Mouse (Mus musculus) ovary, postnatal 10 days (tissue): ENCODE measurements around the gene Hephl1.
"Not testable (repeated sequence)": the region's sequence is repeated elsewhere in the genome, so short reads cannot be mapped to it uniquely, and the experiment has no call there.

Experiments
- DNase-seq: peaks from one replicate; pipeline ENCODE4 v3.0.0; 2022; ENCODE audit warnings: low spot score

Hephl1 gene

GRCm38 (mm10) chr9:15112008-15112407 lies at the start of gene Hephl1:
TSS of gene Hephl1 (minus strand) at chr9:15112108.
- no peak for DNase-seq

DNA sequence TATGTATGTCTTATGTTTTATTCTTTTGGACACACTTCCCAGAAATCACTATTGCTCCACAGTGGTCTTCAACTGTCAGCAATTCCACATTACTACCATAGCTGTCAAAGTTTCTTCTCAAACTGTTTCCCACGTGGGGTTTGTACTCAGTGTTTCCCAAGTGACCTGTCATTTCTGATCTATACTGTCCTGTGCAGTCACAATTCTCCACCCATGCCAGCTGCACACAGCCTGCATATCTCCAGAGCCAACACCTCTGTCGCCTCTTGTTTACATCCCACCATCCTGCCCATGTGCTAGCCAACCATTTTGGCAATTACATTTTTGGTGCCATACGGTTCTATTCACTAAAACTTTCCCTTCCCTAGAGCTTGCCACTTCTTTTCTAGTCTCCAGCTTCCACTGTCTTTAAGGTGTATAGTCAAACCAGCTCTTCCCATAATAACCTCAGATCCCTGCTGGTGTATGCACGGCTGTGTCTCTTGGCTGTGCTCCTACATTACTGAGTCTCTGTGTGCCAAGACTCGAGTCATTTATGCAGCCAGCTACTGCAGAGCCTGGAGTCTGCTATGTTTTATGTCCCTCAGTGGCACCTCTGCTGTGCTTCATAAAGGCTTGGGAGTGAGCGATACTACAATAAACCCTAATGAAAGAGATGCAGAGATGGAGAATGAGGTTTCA lies 37.5 kb upstream of the Hephl1 start:
- DNase-seq, result no peak

- DNase-seq, result no peak
Observed at GRCm38 (mm10) chr9:15140546-15140945, 28.6 kb upstream of the Hephl1 start.

DNA sequence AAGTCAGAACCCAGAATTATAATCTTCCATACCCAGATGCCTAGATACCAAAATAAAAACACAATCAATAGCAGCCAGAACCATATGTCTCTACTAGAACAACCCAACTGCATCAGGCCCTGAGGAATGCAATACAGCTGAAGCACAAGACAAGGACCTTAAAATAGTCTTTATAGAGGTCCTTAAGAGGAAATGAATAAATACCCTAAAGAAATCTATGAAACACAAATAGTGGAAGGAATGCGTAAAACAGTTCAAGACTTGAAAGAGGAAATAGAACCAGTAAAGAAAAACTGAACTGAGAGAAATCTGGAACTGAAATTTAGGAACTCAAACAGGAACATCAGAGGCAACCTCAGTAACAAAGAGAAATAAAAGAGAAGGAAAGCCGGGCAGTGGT lies 14.0 kb upstream of the Hephl1 start:
- DNase-seq, result no peak

GRCm38 (mm10) chr9:15122431-15122830 lies 10.5 kb upstream of the Hephl1 start:
- no peak for DNase-seq

DNA sequence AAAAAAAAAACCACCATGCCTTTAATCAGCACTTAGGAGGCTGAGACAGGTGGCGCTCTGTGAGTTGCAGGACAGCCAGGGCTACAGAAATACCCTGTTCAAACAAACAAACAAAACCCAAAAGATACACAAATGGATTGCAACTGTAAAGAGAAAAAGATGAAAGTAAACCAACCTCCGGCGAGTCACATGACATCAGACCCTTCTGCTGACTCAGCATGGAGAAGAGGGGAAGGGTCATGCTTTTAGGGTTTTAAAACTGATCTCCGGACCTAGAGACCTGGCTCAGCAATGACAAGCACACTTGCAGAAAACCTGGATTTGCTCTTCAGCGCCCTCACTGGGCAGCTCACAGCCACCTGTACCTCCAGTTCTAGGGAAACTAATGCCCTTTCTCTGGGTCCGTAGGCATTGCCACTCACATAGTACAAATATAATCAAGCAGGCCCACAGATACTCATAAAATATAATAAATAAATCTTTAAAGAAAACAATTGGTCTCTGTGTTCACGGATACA lies 9.0 kb upstream of the Hephl1 start:
- no peak for DNase-seq

- no peak for DNase-seq
Observed at GRCm38 (mm10) chr9:15120209-15120608, 8.3 kb upstream of the Hephl1 start.

DNA sequence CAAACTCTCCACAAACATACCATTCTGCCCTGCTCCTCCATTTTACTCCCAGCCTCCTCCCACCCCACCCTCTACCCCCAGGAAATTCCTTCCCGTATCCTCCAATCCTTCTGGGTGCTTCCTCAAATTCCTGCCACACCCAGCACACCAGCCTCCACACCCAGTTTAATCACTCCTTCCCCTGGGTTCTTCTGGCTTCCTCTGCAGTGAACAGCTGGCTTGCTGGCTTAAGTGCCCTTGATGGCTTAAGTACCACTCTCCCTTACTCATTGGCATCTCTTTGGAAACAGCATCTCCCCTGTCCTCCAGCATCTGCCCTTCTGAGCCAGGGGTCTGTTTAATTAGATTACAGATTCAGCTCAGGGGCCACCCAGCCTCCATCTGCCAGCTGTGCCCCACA lies 7.6 kb upstream of the Hephl1 start:
- DNase-seq, result no peak

GRCm38 (mm10) chr9:15116165-15116564 lies 4.3 kb upstream of the Hephl1 start:
- no peak for DNase-seq

DNA sequence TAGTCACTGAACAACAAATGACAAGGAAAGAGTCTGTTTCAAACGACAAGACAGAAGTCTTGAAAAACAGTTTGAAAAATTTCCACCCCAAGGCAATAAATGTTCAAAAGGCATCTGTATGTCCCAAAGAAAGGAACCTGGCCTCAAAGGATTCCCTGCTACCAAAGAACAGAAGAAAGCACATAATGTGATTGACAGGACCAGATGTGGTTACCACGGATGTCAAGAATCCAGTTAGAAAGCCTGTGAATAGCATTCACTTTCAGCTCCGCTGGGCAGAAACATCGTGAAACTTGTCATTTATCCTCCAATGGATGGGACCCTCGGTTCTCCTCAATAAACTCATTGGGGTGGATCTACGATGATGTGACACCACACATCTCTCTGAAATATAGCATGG lies 2.2 kb upstream of the Hephl1 start:
- DNase-seq, result no peak

GRCm38 (mm10) chr9:15108101-15108500 lies 3.8 kb downstream of the Hephl1 start:
- DNase-seq, result no peak

GRCm38 (mm10) chr9:15105136-15105535 lies 6.8 kb downstream of the Hephl1 start:
- no peak for DNase-seq

DNA sequence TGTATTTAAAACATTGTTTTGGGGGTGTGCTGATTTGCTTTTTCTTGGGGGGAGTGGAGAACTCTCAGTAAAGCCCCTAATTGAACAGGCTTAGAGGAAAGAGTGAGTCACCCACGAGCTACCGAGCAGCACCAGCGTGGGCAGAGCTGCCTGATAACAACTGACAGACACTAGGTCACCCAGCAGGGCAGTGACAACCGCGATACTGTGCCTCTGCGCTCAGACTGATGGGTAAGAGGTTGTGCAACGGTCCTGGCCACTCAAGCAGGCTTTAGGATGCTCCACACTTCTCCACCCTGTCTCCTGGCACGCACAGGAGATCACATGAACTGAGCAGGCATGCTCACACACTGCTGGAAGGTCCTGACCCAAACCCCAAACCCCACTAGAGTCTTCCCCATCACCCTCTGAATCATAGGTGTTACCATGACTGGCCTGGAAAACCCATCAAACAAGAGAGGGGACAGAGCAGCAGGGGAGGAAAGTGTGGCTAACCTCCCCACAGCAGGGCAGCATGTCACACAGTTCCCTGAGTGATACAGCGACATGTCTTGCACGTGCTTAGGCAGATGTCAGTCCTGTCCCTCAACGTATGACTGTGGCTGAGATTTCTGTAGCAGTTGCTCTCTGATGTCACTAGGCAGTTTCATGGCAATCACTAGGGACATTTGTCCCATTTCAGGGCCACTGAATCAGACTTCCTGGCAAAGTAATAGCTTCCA lies 8.2 kb downstream of the Hephl1 start:
- DNase-seq, result no peak

DNA sequence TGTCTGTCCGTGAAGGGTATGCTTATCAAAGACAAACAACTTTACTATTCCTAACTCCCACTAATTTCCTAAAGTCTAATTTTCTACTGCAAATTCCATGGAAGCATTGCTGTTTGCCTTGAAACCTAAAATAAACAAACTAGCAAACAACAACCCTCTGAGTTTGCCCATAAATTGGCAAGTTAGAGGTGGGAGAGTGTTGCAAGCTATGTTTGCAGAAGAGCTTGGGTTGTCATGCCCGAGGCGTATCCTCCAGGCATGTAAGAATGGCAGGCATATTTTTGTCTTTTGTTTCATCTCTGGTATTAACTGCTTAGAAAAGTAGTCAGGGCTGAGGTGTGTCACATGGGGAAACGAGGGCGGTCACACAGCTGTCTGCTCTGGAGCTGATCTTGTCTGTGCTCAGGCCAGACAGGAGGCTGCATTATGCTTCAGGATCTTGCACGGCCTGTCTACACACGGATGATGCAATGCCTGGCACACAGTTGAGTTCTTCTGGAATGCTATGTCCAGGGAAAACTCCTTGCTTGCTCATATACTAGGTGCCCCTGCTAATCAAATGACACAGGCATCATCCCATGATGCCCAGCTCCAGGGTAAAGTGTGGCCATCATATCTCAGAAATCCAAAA lies 10.3 kb downstream of the Hephl1 start:
- no peak for DNase-seq

GRCm38 (mm10) chr9:15098421-15098820 lies 13.5 kb downstream of the Hephl1 start:
- not testable (repeated sequence) for DNase-seq

- no peak for DNase-seq
Observed at GRCm38 (mm10) chr9:15097172-15097571, 14.7 kb downstream of the Hephl1 start.

DNA sequence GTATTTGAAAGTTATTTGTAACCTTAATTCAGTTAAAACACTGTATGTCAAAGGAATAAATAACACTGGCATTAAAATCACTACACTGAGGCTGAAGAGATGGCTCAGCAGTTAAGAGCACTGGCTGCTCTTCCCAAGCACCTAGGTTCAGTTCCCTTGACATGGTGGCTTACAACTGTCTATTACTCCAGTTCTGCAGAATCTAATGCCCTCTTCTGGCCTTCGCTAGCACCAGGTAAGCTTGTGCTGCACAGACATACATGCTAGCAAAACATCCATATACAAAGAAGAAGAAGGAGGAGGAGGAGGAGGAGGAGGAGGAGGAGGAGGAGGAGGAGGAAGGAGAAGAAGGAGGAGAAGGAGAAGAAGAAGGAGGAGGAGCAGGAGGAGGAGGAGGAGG lies 15.7 kb downstream of the Hephl1 start:
- DNase-seq, result no peak

GRCm38 (mm10) chr9:15095206-15095605 lies 16.7 kb downstream of the Hephl1 start:
- no peak for DNase-seq

GRCm38 (mm10) chr9:15068686-15069295 lies 43.1 kb downstream of the Hephl1 start:
- DNase-seq, result no peak

DNA sequence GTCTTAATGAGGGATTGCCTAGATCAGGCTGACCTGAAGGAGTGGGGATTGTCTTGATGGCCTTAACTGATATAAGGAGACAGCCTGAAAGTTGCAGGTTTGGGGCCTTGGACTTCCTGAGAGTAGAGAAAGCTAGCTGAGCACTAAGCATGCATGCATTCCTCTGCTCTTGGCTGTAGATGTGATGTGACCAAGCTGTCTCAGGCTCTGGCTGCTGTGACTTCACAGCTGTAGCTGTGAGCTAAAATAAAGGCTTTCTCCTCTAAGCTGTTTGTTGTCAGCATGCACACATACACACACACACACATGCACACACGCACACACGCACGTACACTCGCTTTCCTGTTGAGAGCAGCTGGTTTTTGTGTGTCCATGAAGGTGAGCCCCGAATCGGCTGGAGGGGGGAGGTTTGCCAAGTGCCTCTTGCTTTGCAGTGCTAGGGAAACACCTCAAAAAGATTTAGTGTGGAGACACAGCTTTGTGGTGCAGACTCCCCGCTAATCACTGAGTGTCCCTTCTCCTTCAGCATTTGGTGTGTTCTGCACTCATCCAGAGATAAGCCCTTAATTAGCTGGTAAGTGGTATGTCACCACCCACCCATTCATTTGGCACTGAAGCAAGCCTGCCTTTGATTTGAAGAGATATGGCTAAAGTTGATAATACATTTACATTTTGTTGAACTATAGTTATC lies 43.8 kb downstream of the Hephl1 start:
- no peak for DNase-seq

- no peak for DNase-seq
Observed at GRCm38 (mm10) chr9:15064176-15064575, 47.7 kb downstream of the Hephl1 start.

GRCm38 (mm10) chr9:15060847-15061246 lies 51.1 kb downstream of the Hephl1 start:
- no peak for DNase-seq
